Comparison of ENCODE assay signal across 16 mouse cellular contexts in the genomic region with DNA sequence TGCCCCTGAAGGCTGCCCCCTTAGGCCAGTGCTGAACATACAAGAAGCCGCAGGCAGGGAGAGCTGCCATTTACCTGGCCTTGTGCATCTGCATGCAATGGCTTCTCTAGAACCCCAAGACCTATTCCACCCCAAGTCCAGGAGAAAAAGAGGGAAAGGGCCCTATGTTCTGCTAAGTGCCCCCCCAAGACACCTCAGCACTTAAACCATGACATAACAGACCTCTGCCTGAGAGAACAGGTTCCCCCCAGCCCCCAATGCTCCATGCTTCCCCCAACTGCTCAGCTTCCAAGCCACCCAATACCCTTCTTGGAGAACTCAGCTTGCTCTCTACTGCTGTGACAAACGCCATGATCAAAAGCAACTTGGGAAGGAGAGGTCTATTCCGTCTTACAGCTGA.
"Had no signal": no experiment of that assay in that cellular context is flagged by ENCODE, and none has a peak within 500 bp of the region (broad histone marks: within the 10 kb centered on the region; RNA-seq: fewer than 3 reads in every experiment).

No protein-coding gene starts in this region.

- H3K36me3 ChIP-seq: neural tube, embryonic 13.5 days; neural tube, embryonic 15.5 days; stomach, embryonic 15.5 days had no signal

- H3K9ac ChIP-seq: neural tube, embryonic 13.5 days; neural tube, embryonic 15.5 days; stomach, embryonic 15.5 days had no signal

- DNase-seq: retina, postnatal 1 day; right cerebral cortex, adult 18-20 months; right cerebral cortex, postnatal 14 days; right cerebral cortex, postnatal 25 days; right cerebral cortex, postnatal 4 days; spleen, adult 18-20 months; thymus, adult 18-20 months; thymus, adult 2 months; thymus, postnatal 14 days; thymus, postnatal 25 days; thymus, postnatal 36 days; thymus, postnatal 4 days had no signal

- H3K27ac ChIP-seq: neural tube, embryonic 13.5 days; neural tube, embryonic 15.5 days; stomach, embryonic 15.5 days; stomach, postnatal 0 days had no signal

- H3K4me2 ChIP-seq: neural tube, embryonic 13.5 days; neural tube, embryonic 15.5 days; stomach, embryonic 15.5 days had no signal

- H3K4me1 ChIP-seq: neural tube, embryonic 13.5 days; neural tube, embryonic 15.5 days; stomach, embryonic 15.5 days had no signal

- H3K9me3 ChIP-seq: neural tube, embryonic 13.5 days; neural tube, embryonic 15.5 days; stomach, embryonic 15.5 days had no signal

- H3K4me3 ChIP-seq: neural tube, embryonic 13.5 days; neural tube, embryonic 15.5 days; stomach, embryonic 15.5 days had no signal
